Mouse (Mus musculus): Measurements from ENCODE around the gene Vps37c. TPM values are rescaled to one million over a fixed set of nuclear protein-coding genes. Genes with fewer than 3 reads are reported as not detected.
A peak's percentile ranks its signal among the peaks of the same experiment; 100 is the strongest.

The Vps37c gene
- polyA plus RNA-seq, 1 experiment, result 3.2 TPM

- peaks cover 37% of the 10 kb centered on the region for H3K36me3 ChIP-seq (ENCODE audit: control insufficient read depth)
- H3K4me3 ChIP-seq (replicated peaks), result peak overlapping the region; percentile 45
- H3K27me3 ChIP-seq (ENCODE audit: control insufficient read depth), result no peaks in the 10 kb centered on the region
- peak; percentile 50 for TF ChIP-seq TAL1 (IDR thresholded peaks at IDR 0.05; ENCODE audit: low read length)
- peak; percentile 68 for TF ChIP-seq GATA1 (IDR thresholded peaks at IDR 0.05; ENCODE audit: low read length)
- H3K9me3 ChIP-seq (ENCODE audit: control insufficient read depth, low read length), result no peaks in the 10 kb centered on the region
- H3K4me1 ChIP-seq (ENCODE audit: control insufficient read depth), result peaks cover 91% of the 10 kb centered on the region
Measured at GRCm38 (mm10) chr19:10661919-10662318, 26.6 kb upstream of the Vps37c start.

DNA sequence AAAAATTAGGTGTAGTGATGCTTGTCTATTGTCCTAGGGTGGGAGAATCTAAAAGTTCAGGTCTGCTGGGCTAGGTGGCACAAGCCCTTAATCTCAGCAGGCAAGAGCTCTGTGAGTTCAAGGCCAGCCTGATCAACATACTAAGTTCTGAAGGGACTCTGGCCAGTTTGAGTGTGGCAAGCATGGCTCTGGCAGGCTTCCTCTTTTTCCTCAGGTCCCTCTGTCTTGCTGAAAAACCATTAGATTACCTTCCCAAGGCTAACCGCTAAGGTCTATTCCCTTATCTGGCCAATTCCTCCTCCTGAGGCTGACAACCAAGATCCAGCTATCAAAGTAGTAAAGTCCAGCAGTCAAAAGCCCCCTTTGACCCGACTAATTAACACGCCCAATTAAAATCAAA lies 25.9 kb upstream of the Vps37c start:
- Histone ChIP-seq H3K4me3 (replicated peaks) (no peak overlapping the region), H3K9me3 (ENCODE audit: control insufficient read depth, low read length) (no peaks in the 10 kb centered on the region), H3K4me1 (ENCODE audit: control insufficient read depth) (peaks cover 84% of the 10 kb centered on the region), H3K27me3 (ENCODE audit: control insufficient read depth) (no peaks in the 10 kb centered on the region), H3K36me3 (ENCODE audit: control insufficient read depth) (peaks cover 35% of the 10 kb centered on the region)
- TF ChIP-seq TAL1 (IDR thresholded peaks at IDR 0.05; ENCODE audit: low read length), result no peak
- TF ChIP-seq GATA1 (IDR thresholded peaks at IDR 0.05; ENCODE audit: low read length), result no peak

DNA sequence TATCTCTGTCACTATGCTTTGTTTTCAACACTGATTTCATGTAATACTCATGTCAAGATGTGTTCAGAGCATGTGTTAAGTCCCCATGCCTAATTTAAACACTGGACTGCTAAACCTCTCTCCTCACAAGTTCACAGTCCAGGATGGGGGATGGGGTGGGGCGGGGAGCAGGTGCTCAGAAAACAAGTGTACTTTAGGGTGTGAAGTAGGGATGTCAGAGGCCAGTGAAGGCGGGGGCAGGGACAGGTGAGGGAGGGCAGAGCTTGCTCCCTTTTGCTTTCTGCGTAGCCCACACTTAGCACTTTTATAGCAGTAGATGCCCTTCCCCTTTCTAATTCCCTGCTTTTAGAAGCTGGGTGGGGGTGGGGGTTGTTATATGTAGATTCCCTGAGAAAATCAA lies 23.4 kb upstream of the Vps37c start:
- Histone ChIP-seq H3K4me1 (ENCODE audit: control insufficient read depth) (peaks cover 63% of the 10 kb centered on the region), H3K4me3 (replicated peaks) (no peak overlapping the region), H3K27me3 (ENCODE audit: control insufficient read depth) (peaks cover 3% of the 10 kb centered on the region; the same call in 1 of the 2 replicates), H3K9me3 (ENCODE audit: control insufficient read depth, low read length) (no peaks in the 10 kb centered on the region), H3K36me3 (ENCODE audit: control insufficient read depth) (peaks cover 20% of the 10 kb centered on the region)
- TF ChIP-seq GATA1 (IDR thresholded peaks at IDR 0.05; ENCODE audit: low read length), result no peak
- no peak for TF ChIP-seq TAL1 (IDR thresholded peaks at IDR 0.05; ENCODE audit: low read length)

GRCm38 (mm10) chr19:10665499-10665898 lies 23.0 kb upstream of the Vps37c start:
- TF ChIP-seq TAL1 (IDR thresholded peaks at IDR 0.05; ENCODE audit: low read length), result no peak
- no peak for TF ChIP-seq GATA1 (IDR thresholded peaks at IDR 0.05; ENCODE audit: low read length)
- Histone ChIP-seq H3K4me3 (replicated peaks) (no peak overlapping the region), H3K4me1 (ENCODE audit: control insufficient read depth) (peaks cover 60% of the 10 kb centered on the region), H3K36me3 (ENCODE audit: control insufficient read depth) (peaks cover 18% of the 10 kb centered on the region), H3K9me3 (ENCODE audit: control insufficient read depth, low read length) (no peaks in the 10 kb centered on the region), H3K27me3 (ENCODE audit: control insufficient read depth) (peaks cover 3% of the 10 kb centered on the region; the same call in 1 of the 2 replicates)

DNA sequence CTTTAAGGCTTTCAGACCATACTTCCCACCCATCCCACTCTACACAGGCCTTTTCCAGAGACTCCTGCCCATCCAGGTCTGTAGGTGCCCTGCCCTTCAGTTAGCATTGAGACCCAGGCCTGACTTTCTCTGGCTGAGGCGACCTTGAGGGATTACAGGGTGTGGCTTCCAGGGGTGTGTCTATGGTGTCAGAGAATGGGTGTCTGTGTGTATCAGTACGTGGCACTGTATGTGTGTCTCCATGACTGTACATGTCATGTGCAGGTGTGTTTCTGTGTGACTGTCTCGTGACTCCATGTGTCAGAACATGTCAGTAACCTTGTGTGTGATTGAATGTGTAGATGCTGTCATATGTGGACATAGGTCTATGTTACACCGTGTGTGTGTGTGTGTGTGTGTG lies 17.2 kb upstream of the Vps37c start:
- H3K27me3 ChIP-seq (ENCODE audit: control insufficient read depth), result peaks cover 3% of the 10 kb centered on the region; the same call in 1 of the 2 replicates
- TF ChIP-seq TAL1 (IDR thresholded peaks at IDR 0.05; ENCODE audit: low read length) (no peak), GATA1 (IDR thresholded peaks at IDR 0.05; ENCODE audit: low read length) (no peak)
- peaks cover 19% of the 10 kb centered on the region for H3K4me1 ChIP-seq (ENCODE audit: control insufficient read depth)

GRCm38 (mm10) chr19:10671854-10672417 lies 16.6 kb upstream of the Vps37c start:
- peaks cover 22% of the 10 kb centered on the region for H3K4me1 ChIP-seq (ENCODE audit: control insufficient read depth)
- no peaks in the 10 kb centered on the region for H3K36me3 ChIP-seq (ENCODE audit: control insufficient read depth)
- TF ChIP-seq GATA1 (IDR thresholded peaks at IDR 0.05; ENCODE audit: low read length), result no peak
- peaks cover 3% of the 10 kb centered on the region; the same call in 1 of the 2 replicates for H3K27me3 ChIP-seq (ENCODE audit: control insufficient read depth)
- no peak overlapping the region for H3K4me3 ChIP-seq (replicated peaks)
- H3K9me3 ChIP-seq (ENCODE audit: control insufficient read depth, low read length), result no peaks in the 10 kb centered on the region

More for the DNA sequence above, 17.2 kb upstream of the Vps37c start:
- H3K9me3 ChIP-seq (ENCODE audit: control insufficient read depth, low read length), result no peaks in the 10 kb centered on the region
- H3K4me3 ChIP-seq (replicated peaks), result no peak overlapping the region
- H3K36me3 ChIP-seq (ENCODE audit: control insufficient read depth), result no peaks in the 10 kb centered on the region

DNA sequence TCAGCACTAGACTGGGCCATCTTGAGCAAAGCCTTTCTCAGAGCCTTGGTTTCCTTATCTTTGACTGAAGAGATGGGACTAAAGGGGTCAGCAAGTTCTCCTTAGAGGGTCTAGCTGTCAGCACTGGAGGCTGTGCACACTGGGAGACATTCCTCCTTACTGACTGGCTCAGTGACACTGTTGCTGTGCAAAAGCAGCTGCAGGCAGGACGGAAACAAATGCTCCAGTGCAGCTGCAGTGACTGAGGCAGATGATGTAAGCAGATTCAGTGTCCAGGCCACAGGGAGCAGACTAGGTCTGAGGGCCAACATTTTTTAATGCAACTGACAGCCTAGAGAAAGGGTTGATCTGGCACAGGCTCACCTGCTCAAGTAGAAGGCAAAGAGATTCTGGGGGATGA lies 15.3 kb upstream of the Vps37c start:
- Histone ChIP-seq H3K4me3 (replicated peaks) (no peak overlapping the region), H3K9me3 (ENCODE audit: control insufficient read depth, low read length) (no peaks in the 10 kb centered on the region), H3K27me3 (ENCODE audit: control insufficient read depth) (peaks cover 3% of the 10 kb centered on the region; the same call in 1 of the 2 replicates), H3K4me1 (ENCODE audit: control insufficient read depth) (peaks cover 32% of the 10 kb centered on the region), H3K36me3 (ENCODE audit: control insufficient read depth) (no peaks in the 10 kb centered on the region)
- TF ChIP-seq TAL1 (IDR thresholded peaks at IDR 0.05; ENCODE audit: low read length) (no peak), GATA1 (IDR thresholded peaks at IDR 0.05; ENCODE audit: low read length) (no peak)

DNA sequence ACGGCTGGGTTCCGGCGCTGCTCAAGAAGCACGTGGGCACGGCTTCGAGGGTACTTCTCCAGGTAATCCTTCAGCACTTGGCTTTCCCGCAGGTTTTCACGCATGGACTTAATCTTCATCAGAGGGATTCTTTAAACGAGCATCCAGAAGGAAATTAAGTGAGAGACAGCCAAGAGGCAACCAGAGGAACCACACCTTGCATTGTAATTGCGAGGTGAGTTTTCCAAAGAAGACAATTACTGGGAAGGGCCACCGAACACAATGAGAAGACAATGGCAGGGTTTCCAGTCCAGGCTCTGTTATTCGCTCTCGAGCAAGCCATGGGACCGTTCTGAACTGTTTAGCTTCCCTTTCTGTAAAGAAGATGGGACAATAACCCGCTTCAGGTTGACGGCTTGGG lies 11.9 kb upstream of the Vps37c start:
- TF ChIP-seq TAL1 (IDR thresholded peaks at IDR 0.05; ENCODE audit: low read length), result no peak
- TF ChIP-seq GATA1 (IDR thresholded peaks at IDR 0.05; ENCODE audit: low read length), result no peak
- H3K4me3 ChIP-seq (replicated peaks), result no peak overlapping the region

GRCm38 (mm10) chr19:10677915-10678771 lies 10.4 kb upstream of the Vps37c start, which contains the start of gene Pga5:
Gene Pga5, minus strand, starts transcription at chr19:10678071.
- no peak for TF ChIP-seq TAL1 (IDR thresholded peaks at IDR 0.05; ENCODE audit: low read length)
- TF ChIP-seq GATA1 (IDR thresholded peaks at IDR 0.05; ENCODE audit: low read length), result no peak
- no peaks in the 10 kb centered on the region for H3K9me3 ChIP-seq (ENCODE audit: control insufficient read depth, low read length)
- H3K4me1 ChIP-seq (ENCODE audit: control insufficient read depth), result peaks cover 17% of the 10 kb centered on the region
- peaks cover 7% of the 10 kb centered on the region for H3K27me3 ChIP-seq (ENCODE audit: control insufficient read depth)
- no peaks in the 10 kb centered on the region for H3K36me3 ChIP-seq (ENCODE audit: control insufficient read depth)
- no peak within 1 kb of the TSS for H3K4me3 ChIP-seq (replicated peaks)

More for the DNA sequence above, 11.9 kb upstream of the Vps37c start:
- H3K9me3 ChIP-seq (ENCODE audit: control insufficient read depth, low read length), result no peaks in the 10 kb centered on the region
- no peaks in the 10 kb centered on the region for H3K36me3 ChIP-seq (ENCODE audit: control insufficient read depth)
- peaks cover 2% of the 10 kb centered on the region for H3K27me3 ChIP-seq (ENCODE audit: control insufficient read depth)
- H3K4me1 ChIP-seq (ENCODE audit: control insufficient read depth), result peaks cover 24% of the 10 kb centered on the region

Data from erythroblast, embryonic 14.5 days (primary cell).